Mouse (Mus musculus): ENCODE results near the gene Rasa2.

Rasa2 gene

GRCm38 (mm10) chr9:96638508-96638907, 7.1 kb upstream of the Rasa2 start:
- DNase-seq: peak in 1 of 2 experiments; percentile 19

DNA sequence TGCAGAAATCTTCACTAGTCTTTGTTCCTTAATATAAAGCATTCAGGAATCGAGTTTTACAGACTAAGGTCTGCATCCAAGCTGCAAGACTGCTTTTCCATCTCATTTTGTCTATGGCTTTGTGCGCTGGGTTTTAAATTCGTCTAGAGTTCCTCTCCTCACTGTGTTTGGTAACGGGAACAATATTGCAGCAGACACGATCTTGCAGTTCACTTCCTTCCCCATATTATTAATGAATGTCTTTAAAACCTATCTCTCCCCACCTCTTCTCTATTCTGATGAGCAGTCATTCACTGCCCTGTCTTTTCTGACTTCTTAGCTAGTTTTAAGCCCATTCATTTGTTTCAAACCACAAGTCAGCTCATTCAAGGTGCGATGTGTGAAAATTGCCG, 5.7 kb upstream of the Rasa2 start:
- no peak for DNase-seq

- DNase-seq: no peak
These were observed 5.2 kb upstream of the Rasa2 start for GRCm38 (mm10) chr9:96636423-96637156.

DNA sequence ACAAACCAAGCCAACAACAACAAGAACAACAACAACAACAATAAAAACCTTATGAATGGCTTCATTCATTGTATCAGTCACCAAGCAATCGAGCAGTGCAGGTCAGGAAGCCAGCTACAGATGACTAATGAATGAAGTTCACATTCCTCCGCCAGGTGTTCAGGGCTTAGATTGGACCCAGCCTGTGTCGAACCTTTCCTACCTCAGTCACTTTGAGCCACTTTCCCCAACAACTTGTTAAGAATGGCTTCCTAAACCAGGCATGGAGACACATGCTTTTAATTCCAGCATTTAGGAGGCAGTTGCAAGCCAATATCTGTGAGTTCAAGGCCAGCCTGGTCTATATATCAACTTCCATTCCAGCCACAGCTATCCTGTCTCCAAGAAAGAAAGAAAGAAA, 4.5 kb upstream of the Rasa2 start:
- DNase-seq: no peak

GRCm38 (mm10) chr9:96635176-96635575, 3.8 kb upstream of the Rasa2 start:
- DNase-seq: peak; percentile 49 to 70

- DNase-seq: no peak
These were observed 2.4 kb upstream of the Rasa2 start for GRCm38 (mm10) chr9:96633771-96634170.

DNA sequence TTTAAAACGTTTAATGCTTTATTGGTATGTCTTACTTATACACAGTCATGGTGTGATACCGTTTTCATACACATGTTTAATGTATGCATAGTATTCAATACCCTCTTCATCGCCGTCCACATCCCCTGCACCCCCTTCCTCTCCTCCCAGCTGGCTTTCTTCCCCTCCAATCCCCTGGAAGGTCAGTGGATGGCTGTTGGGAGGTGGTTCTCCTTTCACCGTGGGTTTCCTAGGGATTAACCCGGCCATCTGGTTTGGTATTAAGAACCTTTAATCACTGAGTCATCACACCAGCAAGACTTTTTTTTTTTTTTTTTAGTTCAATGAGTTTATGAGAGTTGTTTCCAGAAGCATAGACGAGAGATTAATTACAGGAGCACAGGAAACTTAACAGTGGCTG, 1.3 kb upstream of the Rasa2 start:
- peak in 1 of 2 experiments; percentile 23 for DNase-seq

- peak in 1 of 2 experiments; percentile 20 for DNase-seq
These were observed 765 bp upstream of the Rasa2 start for GRCm38 (mm10) chr9:96632073-96632690.

DNA sequence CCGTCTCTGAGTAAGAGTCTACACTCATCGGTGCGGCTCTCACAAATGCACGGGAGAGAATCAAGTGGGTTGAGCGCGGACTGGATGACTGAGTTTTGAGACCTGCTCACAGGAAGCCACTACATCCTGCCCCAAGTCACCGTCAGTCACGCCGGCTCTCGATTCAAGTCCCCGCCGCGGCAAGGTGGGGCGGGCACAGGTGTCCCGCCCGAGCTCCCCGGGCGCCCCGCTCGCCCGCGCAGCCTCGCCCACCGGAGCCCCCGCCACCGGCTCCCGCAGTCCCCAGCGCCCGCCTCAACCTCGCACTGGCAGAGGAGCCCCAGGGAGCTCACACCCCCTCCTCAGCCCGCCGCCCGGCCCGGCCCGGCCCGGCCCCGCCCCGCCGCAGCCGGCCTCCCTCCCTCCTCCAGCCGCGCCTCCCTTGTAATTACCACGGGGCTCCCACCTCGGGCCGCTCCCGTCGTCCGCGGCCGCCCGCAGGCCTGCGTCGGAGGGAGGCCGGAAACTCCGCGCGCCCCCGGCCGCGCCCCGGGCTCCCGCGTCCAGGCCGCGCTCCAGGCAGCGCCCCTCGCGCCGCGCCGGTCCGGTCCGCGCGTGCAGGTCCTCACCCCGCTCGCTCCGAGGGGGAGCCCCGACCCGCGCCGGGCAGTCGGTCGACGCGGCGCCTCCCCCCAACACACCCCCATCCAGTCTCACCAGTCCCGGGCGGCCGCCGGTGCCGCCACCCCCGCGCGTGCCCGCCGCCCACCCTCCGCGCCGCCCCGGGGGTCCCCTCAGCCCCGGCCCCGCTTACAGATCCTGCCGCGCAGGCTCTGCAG, 637 bp downstream of the Rasa2 start:
- DNase-seq: peak; percentile 73 to 83

GRCm38 (mm10) chr9:96629151-96629550, 2.3 kb downstream of the Rasa2 start:
- no peak for DNase-seq

GRCm38 (mm10) chr9:96627557-96628085, 3.8 kb downstream of the Rasa2 start:
- no peak for DNase-seq

GRCm38 (mm10) chr9:96627042-96627441, 4.4 kb downstream of the Rasa2 start:
- no peak for DNase-seq

- DNase-seq: no peak
These were observed 12.8 kb downstream of the Rasa2 start for GRCm38 (mm10) chr9:96618448-96619176.

GRCm38 (mm10) chr9:96612297-96612696, 19.1 kb downstream of the Rasa2 start:
- DNase-seq: no peak

DNA sequence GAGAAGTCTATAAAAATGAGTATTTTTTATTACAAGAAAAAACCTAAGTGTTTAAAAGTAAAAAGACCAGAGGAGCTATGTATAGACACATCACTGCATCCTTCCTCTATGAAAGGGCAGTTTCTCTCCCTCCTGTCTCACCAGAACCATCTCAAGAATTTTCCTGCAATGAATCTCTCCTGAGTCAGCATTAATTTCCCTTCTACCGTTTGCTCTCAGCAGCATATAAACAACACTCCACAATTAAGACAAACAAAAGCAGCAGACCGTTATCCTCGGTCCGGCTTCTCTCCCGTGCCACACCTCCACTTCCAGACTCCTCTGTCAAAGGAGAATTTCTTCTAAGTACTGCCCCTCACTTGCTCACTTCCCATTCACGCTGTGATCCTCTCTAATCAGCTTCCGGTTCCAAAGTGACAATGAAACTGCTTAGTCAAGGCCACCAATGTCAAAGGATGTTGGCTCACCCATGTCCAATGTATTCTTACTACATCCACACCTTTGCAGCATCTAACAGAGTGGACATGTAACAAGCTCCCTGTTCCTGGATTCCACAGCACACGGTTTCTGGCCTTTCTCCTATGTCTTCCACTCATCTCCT, 19.6 kb downstream of the Rasa2 start:
- DNase-seq: peak in 1 of 2 experiments; percentile 15

- DNase-seq: no peak
These were observed 20.6 kb downstream of the Rasa2 start for GRCm38 (mm10) chr9:96610813-96611212.

GRCm38 (mm10) chr9:96603416-96603815, 28.0 kb downstream of the Rasa2 start:
- no peak for DNase-seq

GRCm38 (mm10) chr9:96597899-96598298, 33.5 kb downstream of the Rasa2 start:
- DNase-seq: no peak

GRCm38 (mm10) chr9:96592670-96593600, 38.5 kb downstream of the Rasa2 start:
- no peak for DNase-seq

- DNase-seq: no peak
These were observed 42.1 kb downstream of the Rasa2 start for GRCm38 (mm10) chr9:96589346-96589745.

GRCm38 (mm10) chr9:96583496-96583895, 47.9 kb downstream of the Rasa2 start:
- no peak for DNase-seq
